Mouse (Mus musculus): ENCODE measurements around the gene Eno4.

GRCm38 (mm10) chr19:58952236-58952635 is 9.0 kb downstream of the Eno4 start:
- TF ChIP-seq CTCF (IDR thresholded peaks at IDR 0.05; ENCODE audit: insufficient read depth, low read depth, low read length): no peak
- no peak for TF ChIP-seq POLR2A (IDR thresholded peaks at IDR 0.05; ENCODE audit: insufficient read depth, low read depth, low read length)

Measured in olfactory bulb, adult 2 months (tissue).